Mouse (Mus musculus): ENCODE data around the gene Asic3. TPM values are rescaled to one million over a fixed set of nuclear protein-coding genes. Genes with fewer than 3 reads are reported as not detected.

Asic3 gene
- polyA plus RNA-seq, 2 experiments, result not detected

DNA sequence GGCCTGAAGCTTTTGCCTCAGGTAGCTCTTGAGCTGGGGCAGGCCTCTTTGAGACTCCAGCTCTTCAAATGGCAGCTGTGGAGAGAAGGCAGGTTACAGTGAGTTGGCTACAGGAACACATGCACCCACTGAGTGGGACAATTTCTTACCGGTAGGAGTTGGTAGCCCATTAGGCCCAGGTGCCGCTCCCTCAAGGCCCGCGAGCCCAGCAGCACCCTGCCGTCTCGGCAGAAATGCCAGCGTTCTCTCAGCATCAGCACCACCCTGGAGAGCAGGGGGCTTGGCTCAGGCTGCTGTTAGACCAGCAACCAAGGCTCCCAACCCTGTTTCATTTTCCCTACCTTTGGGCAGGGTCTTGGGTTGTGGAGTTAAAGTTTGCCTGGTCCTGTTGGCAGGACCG is 28.0 kb downstream of the Asic3 start:
- H3K4me2 ChIP-seq (ENCODE audit: low read depth), result no peak overlapping the region
- no peak for TF ChIP-seq EP300 (IDR thresholded peaks at IDR 0.05; ENCODE audit: low read depth)
- no peak for TF ChIP-seq CTCF (IDR thresholded peaks at IDR 0.05; ENCODE audit: low read depth)
- no peak overlapping the region for H3K9ac ChIP-seq (replicated peaks)
- 83% methylated on average over 8 of the region's 8 CpGs for WGBS (ENCODE audit: insufficient replicate concordance)
- ATAC-seq (ENCODE audit: insufficient read depth) (no peak), DNase-seq (ENCODE audit: low read depth in 3 of 3, low spot score in 3 of 3) (no peak)
- no peaks in the 10 kb centered on the region for H3K9me3 ChIP-seq (ENCODE audit: control insufficient read depth, low read length)
- H3K4me1 ChIP-seq (replicated peaks; ENCODE audit: control insufficient read depth in 2 of 2, insufficient read depth in 2 of 2, low read length in 1 of 2), result peaks cover 6 to 8% of the 10 kb centered on the region in 2 experiments; a peak in 3 of 4 replicates
- no peak overlapping the region for H3K27ac ChIP-seq
- H3K27me3 ChIP-seq (ENCODE audit: control insufficient read depth, insufficient read depth, low read length), result no peaks in the 10 kb centered on the region
- H3K36me3 ChIP-seq (replicated peaks; ENCODE audit: control insufficient read depth, insufficient read depth, low read depth), result peaks cover 12% of the 10 kb centered on the region
- H3K4me3 ChIP-seq (ENCODE audit: insufficient read depth in 1 of 2, low read depth in 2 of 2, low read length in 2 of 2), result no peak overlapping the region

DNA sequence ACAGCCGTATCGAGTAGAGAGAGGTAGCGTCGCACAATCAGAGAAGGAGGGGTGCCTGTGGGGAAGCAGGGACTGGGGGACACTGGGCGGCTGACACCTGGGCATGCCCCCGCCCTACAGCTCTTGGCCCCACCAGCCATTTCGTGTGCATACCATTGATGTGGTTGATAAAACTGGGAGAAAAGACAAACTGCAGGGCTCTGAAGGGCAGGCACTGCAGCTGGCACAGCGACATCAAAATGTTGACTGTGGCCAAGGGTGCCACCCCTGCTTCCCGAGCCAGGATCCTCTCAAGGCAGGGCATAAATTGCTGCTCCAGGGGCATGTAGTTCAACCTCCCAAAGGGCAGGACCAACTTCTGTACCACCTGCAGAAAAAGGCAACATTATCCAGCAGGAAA is 28.8 kb downstream of the Asic3 start:
- no peak for TF ChIP-seq EP300 (IDR thresholded peaks at IDR 0.05; ENCODE audit: low read depth)
- TF ChIP-seq CTCF (IDR thresholded peaks at IDR 0.05; ENCODE audit: low read depth), result no peak
- H3K27ac ChIP-seq, result no peak overlapping the region
- WGBS (ENCODE audit: insufficient replicate concordance), result 74% methylated on average over 9 of the region's 9 CpGs
- H3K4me1 ChIP-seq (replicated peaks; ENCODE audit: control insufficient read depth in 2 of 2, insufficient read depth in 2 of 2, low read length in 1 of 2), result peaks cover 8% of the 10 kb centered on the region in 2 experiments
- no peaks in the 10 kb centered on the region for H3K9me3 ChIP-seq (ENCODE audit: control insufficient read depth, low read length)
- H3K36me3 ChIP-seq (replicated peaks; ENCODE audit: control insufficient read depth, insufficient read depth, low read depth), result peaks cover 12% of the 10 kb centered on the region
- no peak overlapping the region for H3K9ac ChIP-seq (replicated peaks)
- H3K4me2 ChIP-seq (ENCODE audit: low read depth), result no peak overlapping the region
- H3K4me3 ChIP-seq (ENCODE audit: insufficient read depth in 1 of 2, low read depth in 2 of 2, low read length in 2 of 2), result no peak overlapping the region
- ATAC-seq (ENCODE audit: insufficient read depth), result no peak
- no peaks in the 10 kb centered on the region for H3K27me3 ChIP-seq (ENCODE audit: control insufficient read depth, insufficient read depth, low read length)
- DNase-seq (ENCODE audit: low read depth in 3 of 3, low spot score in 3 of 3), result no peak

DNA sequence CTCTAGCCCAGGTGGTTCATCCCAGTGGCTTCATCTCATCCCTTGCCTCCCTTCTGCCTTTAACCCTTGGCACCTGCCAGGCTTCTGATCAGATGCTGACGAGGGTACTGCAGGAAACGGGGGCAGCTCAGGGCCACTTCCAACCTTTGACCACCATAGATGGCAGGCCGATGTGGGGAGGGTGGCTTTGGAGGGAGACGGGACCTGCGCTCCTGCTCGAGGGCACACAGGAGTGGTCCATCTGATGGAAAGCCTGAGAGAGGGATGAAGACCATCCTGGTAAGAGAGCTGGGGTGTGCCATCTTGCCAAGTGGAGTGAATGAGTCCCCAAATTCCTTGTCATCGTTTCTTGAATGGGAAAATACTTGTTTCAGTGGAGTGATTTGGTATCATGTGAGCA is 30.0 kb downstream of the Asic3 start:
- Histone ChIP-seq H3K4me1 (replicated peaks; ENCODE audit: control insufficient read depth in 2 of 2, insufficient read depth in 2 of 2, low read length in 1 of 2) (peaks cover 14 to 15% of the 10 kb centered on the region in 2 experiments), H3K4me2 (ENCODE audit: low read depth) (no peak overlapping the region), H3K36me3 (replicated peaks; ENCODE audit: control insufficient read depth, insufficient read depth, low read depth) (peaks cover 10% of the 10 kb centered on the region), H3K27me3 (ENCODE audit: control insufficient read depth, insufficient read depth, low read length) (no peaks in the 10 kb centered on the region), H3K9me3 (ENCODE audit: control insufficient read depth, low read length) (no peaks in the 10 kb centered on the region), H3K9ac (replicated peaks) (no peak overlapping the region), H3K4me3 (ENCODE audit: insufficient read depth in 1 of 2, low read depth in 2 of 2, low read length in 2 of 2) (no peak overlapping the region), H3K27ac (no peak overlapping the region)
- TF ChIP-seq EP300 (IDR thresholded peaks at IDR 0.05; ENCODE audit: low read depth) (no peak), CTCF (IDR thresholded peaks at IDR 0.05; ENCODE audit: low read depth) (no peak)
- WGBS (ENCODE audit: insufficient replicate concordance), result 80% methylated on average over 7 of the region's 7 CpGs
- DNase-seq (ENCODE audit: low read depth in 3 of 3, low spot score in 3 of 3) (no peak), ATAC-seq (ENCODE audit: insufficient read depth) (no peak)

DNA sequence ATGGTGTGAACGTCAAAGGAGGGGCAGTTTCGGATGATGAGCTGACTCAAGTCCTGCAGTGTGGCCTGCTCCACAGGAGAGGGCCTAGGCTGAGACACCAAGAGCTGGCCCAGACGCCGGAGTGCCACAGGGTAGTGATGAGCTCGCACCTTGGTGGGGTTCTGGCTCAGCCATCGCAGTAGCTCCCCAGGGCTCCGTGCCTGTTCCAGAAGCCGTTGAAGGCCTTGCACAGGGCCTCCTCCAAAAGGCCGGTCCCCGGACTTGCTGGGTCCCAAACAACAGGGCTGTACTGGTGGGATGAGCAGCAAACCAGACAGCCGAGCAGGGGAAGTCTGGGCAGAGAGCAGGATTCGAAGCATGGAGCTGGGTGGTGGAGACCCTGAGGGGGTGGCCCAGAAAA is 30.7 kb downstream of the Asic3 start:
- ATAC-seq (ENCODE audit: insufficient read depth), result no peak
- H3K27ac ChIP-seq, result no peak overlapping the region
- no peak for TF ChIP-seq CTCF (IDR thresholded peaks at IDR 0.05; ENCODE audit: low read depth)
- TF ChIP-seq EP300 (IDR thresholded peaks at IDR 0.05; ENCODE audit: low read depth), result no peak
- DNase-seq (ENCODE audit: low read depth in 3 of 3, low spot score in 3 of 3), result no peak
- H3K4me3 ChIP-seq (ENCODE audit: insufficient read depth in 1 of 2, low read depth in 2 of 2, low read length in 2 of 2), result peak overlapping the region; percentile 79 to 91; a peak in 3 of 4 replicates
- H3K4me2 ChIP-seq (ENCODE audit: low read depth), result peak overlapping the region; percentile 98
- H3K36me3 ChIP-seq (replicated peaks; ENCODE audit: control insufficient read depth, insufficient read depth, low read depth), result peaks cover 10% of the 10 kb centered on the region
- peak overlapping the region; percentile 96 for H3K9ac ChIP-seq (replicated peaks)
- H3K9me3 ChIP-seq (ENCODE audit: control insufficient read depth, low read length), result no peaks in the 10 kb centered on the region
- WGBS (ENCODE audit: insufficient replicate concordance), result 79% methylated on average over 12 of the region's 12 CpGs
- H3K4me1 ChIP-seq (replicated peaks; ENCODE audit: control insufficient read depth in 2 of 2, insufficient read depth in 2 of 2, low read length in 1 of 2), result peaks cover 14 to 15% of the 10 kb centered on the region in 2 experiments
- no peaks in the 10 kb centered on the region for H3K27me3 ChIP-seq (ENCODE audit: control insufficient read depth, insufficient read depth, low read length)

DNA sequence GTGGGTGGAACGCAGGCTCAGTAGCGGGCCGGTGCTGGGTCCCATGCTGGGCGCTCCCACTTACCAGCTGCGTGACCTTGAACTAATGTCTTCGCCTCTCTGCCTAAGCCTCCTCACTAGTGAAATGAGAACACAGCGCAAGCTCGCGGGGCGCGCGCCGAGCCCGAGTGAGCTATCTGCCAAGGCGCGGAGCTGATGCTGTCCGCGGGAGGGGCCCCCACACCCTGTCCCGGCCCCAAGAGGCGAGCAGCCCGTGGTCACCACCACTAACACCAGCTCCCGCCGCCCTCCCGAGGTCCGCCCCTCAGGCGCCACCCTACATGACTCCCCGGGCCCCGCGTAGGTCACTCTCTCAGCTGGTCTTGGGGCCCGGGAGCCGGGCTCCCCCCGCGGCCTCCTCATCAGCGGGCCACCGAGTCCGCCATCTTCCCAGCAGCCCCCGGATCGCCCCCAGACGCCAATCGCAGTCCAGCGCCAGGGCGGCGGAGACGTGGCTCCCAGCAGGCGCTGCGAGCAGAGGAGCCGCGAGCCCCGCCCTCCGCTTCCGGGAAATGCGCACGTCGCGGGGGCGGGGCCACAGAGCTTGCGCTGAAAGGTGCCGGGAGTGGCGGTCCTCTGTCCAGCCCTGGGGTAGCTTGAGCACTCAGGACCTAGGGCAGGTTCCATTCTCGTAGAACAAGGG is 31.7 kb downstream of the Asic3 start, which contains the start of gene Fastk:
TSS of gene Fastk (minus strand) at position 542 of the 682 bp plus-strand sequence.
- H3K36me3 ChIP-seq (replicated peaks; ENCODE audit: control insufficient read depth, insufficient read depth, low read depth), result peaks cover 10% of the 10 kb centered on the region

More for the DNA sequence above, 31.7 kb downstream of the Asic3 start, which contains the start of gene Fastk:
- Histone ChIP-seq H3K9ac (replicated peaks) (peak within 1 kb of the TSS; percentile 96), H3K4me2 (ENCODE audit: low read depth) (peak within 1 kb of the TSS; percentile 98), H3K27ac (peak within 1 kb of the TSS; percentile 69), H3K27me3 (ENCODE audit: control insufficient read depth, insufficient read depth, low read length) (no peaks in the 10 kb centered on the region), H3K4me3 (ENCODE audit: insufficient read depth in 1 of 2, low read depth in 2 of 2, low read length in 2 of 2) (peak within 1 kb of the TSS; percentile 79 to 91), H3K4me1 (replicated peaks; ENCODE audit: control insufficient read depth in 2 of 2, insufficient read depth in 2 of 2, low read length in 1 of 2) (peaks cover 14 to 15% of the 10 kb centered on the region in 2 experiments), H3K9me3 (ENCODE audit: control insufficient read depth, low read length) (no peaks in the 10 kb centered on the region)
- DNase-seq (ENCODE audit: low read depth in 3 of 3, low spot score in 3 of 3) (peak; percentile 85 to 89 (median 89)), ATAC-seq (ENCODE audit: insufficient read depth) (peak; percentile 82)
- TF ChIP-seq CTCF (IDR thresholded peaks at IDR 0.05; ENCODE audit: low read depth) (no peak), EP300 (IDR thresholded peaks at IDR 0.05; ENCODE audit: low read depth) (no peak)
- under 1% methylated on average over 59 of the region's 60 CpGs for WGBS (ENCODE audit: insufficient replicate concordance)
